Mouse (Mus musculus): ENCODE measurements around the gene Erbb3.

- no peak for TF ChIP-seq CTCF (IDR thresholded peaks at IDR 0.05; ENCODE audit: control insufficient read depth, insufficient read depth, insufficient read length)
- TF ChIP-seq MYOD1 (IDR thresholded peaks at IDR 0.05; ENCODE audit: control insufficient read depth, insufficient read length, low read depth): no peak
- TF ChIP-seq MAX (IDR thresholded peaks at IDR 0.05): no peak
- TF ChIP-seq FOSL1 (IDR thresholded peaks at IDR 0.05; ENCODE audit: insufficient read depth, low read length, poor library complexity, severe bottlenecking): no peak
These were observed 14.4 kb downstream of the Erbb3 start for GRCm38 (mm10) chr10:128575063-128575462.
